Mouse (Mus musculus) kidney, embryonic 15.5 days (tissue): ENCODE measurements at regions not wholly inside any gene's neighbourhood (a gene's known extent, or its start where the extent isn't known, plus 50 kb on each side); places are given as distances from the start of the nearest gene placed in this dataset.
A peak's percentile ranks its signal among the peaks of the same experiment; 100 is the strongest.

ENCODE experiments used
- ATAC-seq: fragments of 200-750 bp; cut with Nextera tagmentation; replicated peaks from 2 replicates; pipeline ENCODE4 v1.8.0; 2017; ENCODE audit warnings: moderate TSS enrichment; ENCODE audit not compliant: low FRiP score
- H3K27ac ChIP-seq: fragments of 300-500 bp; sonication (generic); 2 replicates; pipeline ENCODE4 v1.5.1; 2015; ENCODE audit warnings: mild to moderate bottlenecking, inconsistent platforms
- H3K27me3 ChIP-seq: fragments of 300-500 bp; sonication (generic); 2 replicates; pipeline ENCODE4 v1.6.1; 2015; ENCODE audit warnings: inconsistent platforms
- H3K36me3 ChIP-seq: fragments of 300-500 bp; sonication (generic); 2 replicates; pipeline ENCODE4 v1.6.1; 2015; ENCODE audit warnings: inconsistent platforms
- H3K4me1 ChIP-seq: fragments of 300-500 bp; sonication (generic); 2 replicates; pipeline ENCODE4 v1.6.1; 2015; ENCODE audit warnings: inconsistent platforms
- H3K4me2 ChIP-seq: fragments of 300-500 bp; sonication (generic); 2 replicates; pipeline ENCODE4 v1.6.1; 2015; ENCODE audit warnings: moderate library complexity, mild to moderate bottlenecking, inconsistent platforms
- H3K4me3 ChIP-seq: fragments of 300-500 bp; sonication (generic); replicated peaks from 2 replicates; pipeline ENCODE4 v1.5.1; 2015; ENCODE audit warnings: mild to moderate bottlenecking, inconsistent platforms
- H3K9ac ChIP-seq: fragments of 300-500 bp; sonication (generic); 2 replicates; pipeline ENCODE4 v1.6.1; 2015; ENCODE audit warnings: mild to moderate bottlenecking, inconsistent platforms
- H3K9me3 ChIP-seq: fragments of 300-500 bp; sonication (generic); replicated peaks from 2 replicates; pipeline ENCODE4 v1.6.1; 2016; ENCODE audit warnings: inconsistent platforms
- WGBS: fragments of 180-500 bp; shearing (Covaris S2); methylation state at CpG from one replicate; pipeline ENCODE4 v1.1.7; 2015; ENCODE audit warnings: mixed read lengths; 5-methylcytosine and 5-hydroxymethylcytosine counted together

GRCm38 (mm10) chr7:113133891-113134290, 73.4 kb upstream of the Arntl start:
- Histone ChIP-seq H3K36me3 (no peaks in the 10 kb centered on the region), H3K27ac (no peak overlapping the region), H3K4me1 (peaks cover 10% of the 10 kb centered on the region; the same call in 1 of the 2 replicates), H3K4me3 (no peak overlapping the region), H3K27me3 (no peaks in the 10 kb centered on the region), H3K4me2 (no peak overlapping the region), H3K9ac (no peak overlapping the region), H3K9me3 (no peaks in the 10 kb centered on the region)
- 77% methylated on average over 5 of the region's 5 CpGs for WGBS
- ATAC-seq, result no peak

GRCm38 (mm10) chr7:113140011-113140438, 67.2 kb upstream of the Arntl start:
- Histone ChIP-seq H3K4me2 (no peak overlapping the region), H3K9ac (no peak overlapping the region), H3K9me3 (no peaks in the 10 kb centered on the region), H3K4me1 (peaks cover 7% of the 10 kb centered on the region; the same call in 1 of the 2 replicates), H3K4me3 (no peak overlapping the region), H3K36me3 (no peaks in the 10 kb centered on the region), H3K27me3 (peaks cover 18% of the 10 kb centered on the region), H3K27ac (no peak overlapping the region)
- WGBS, result 76% methylated on average over 10 of the region's 10 CpGs
- ATAC-seq, result no peak

- Histone ChIP-seq H3K9ac (no peak overlapping the region), H3K27ac (no peak overlapping the region), H3K36me3 (no peaks in the 10 kb centered on the region), H3K4me3 (no peak overlapping the region), H3K27me3 (peaks cover 18% of the 10 kb centered on the region), H3K4me1 (peaks cover 7% of the 10 kb centered on the region; the same call in 1 of the 2 replicates), H3K4me2 (no peak overlapping the region), H3K9me3 (no peaks in the 10 kb centered on the region)
- ATAC-seq, result no peak
- WGBS, result 50% methylated on average over 10 of the region's 10 CpGs
Observed at GRCm38 (mm10) chr7:113141846-113142683, 65.2 kb upstream of the Arntl start.

GRCm38 (mm10) chr7:113143552-113143951, 63.7 kb upstream of the Arntl start:
- ATAC-seq, result peak; percentile 56; the same call in 1 of the 2 replicates
- H3K9me3 ChIP-seq, result no peaks in the 10 kb centered on the region
- 8% methylated on average over 7 of the region's 7 CpGs for WGBS

GRCm38 (mm10) chr7:113145046-113145445, 62.2 kb upstream of the Arntl start:
- 74% methylated on average over 8 of the region's 8 CpGs for whole genome bisulfite sequencing
- no peak overlapping the region for H3K4me2 ChIP-seq
- H3K4me3 ChIP-seq, result no peak overlapping the region
- H3K4me1 ChIP-seq, result peaks cover 21% of the 10 kb centered on the region
- H3K9me3 ChIP-seq, result no peaks in the 10 kb centered on the region
- peaks cover 18% of the 10 kb centered on the region for H3K27me3 ChIP-seq
- no peaks in the 10 kb centered on the region for H3K36me3 ChIP-seq
- ATAC-seq, result no peak
- H3K9ac ChIP-seq, result no peak overlapping the region
- no peak overlapping the region for H3K27ac ChIP-seq

More at GRCm38 (mm10) chr7:113143552-113143951, 63.7 kb upstream of the Arntl start:
- H3K9ac ChIP-seq, result no peak overlapping the region
- no peak overlapping the region for H3K27ac ChIP-seq
- no peak overlapping the region for H3K4me3 ChIP-seq
- H3K4me2 ChIP-seq, result no peak overlapping the region
- H3K27me3 ChIP-seq, result peaks cover 18% of the 10 kb centered on the region
- no peaks in the 10 kb centered on the region for H3K36me3 ChIP-seq
- H3K4me1 ChIP-seq, result peaks cover 18% of the 10 kb centered on the region

GRCm38 (mm10) chr7:113146108-113146507, 61.2 kb upstream of the Arntl start:
- H3K4me1 ChIP-seq, result peaks cover 28% of the 10 kb centered on the region
- H3K9me3 ChIP-seq, result no peaks in the 10 kb centered on the region
- H3K4me3 ChIP-seq, result no peak overlapping the region
- no peaks in the 10 kb centered on the region for H3K36me3 ChIP-seq
- ATAC-seq, result no peak
- 81% methylated on average over 2 of the region's 2 CpGs for WGBS
- H3K4me2 ChIP-seq, result no peak overlapping the region
- peaks cover 18% of the 10 kb centered on the region for H3K27me3 ChIP-seq
- no peak overlapping the region for H3K9ac ChIP-seq
- H3K27ac ChIP-seq, result no peak overlapping the region

- H3K9ac ChIP-seq, result no peak overlapping the region
- no peak for ATAC-seq
- H3K4me3 ChIP-seq, result no peak overlapping the region
- H3K27me3 ChIP-seq, result peaks cover 17% of the 10 kb centered on the region
- 83% methylated on average over 9 of the region's 9 CpGs for WGBS
- no peak overlapping the region for H3K27ac ChIP-seq
- no peaks in the 10 kb centered on the region for H3K36me3 ChIP-seq
- H3K9me3 ChIP-seq, result no peaks in the 10 kb centered on the region
- peaks cover 32% of the 10 kb centered on the region for H3K4me1 ChIP-seq
- H3K4me2 ChIP-seq, result no peak overlapping the region
Observed at GRCm38 (mm10) chr7:113146526-113146925, 60.7 kb upstream of the Arntl start.

- peaks cover 35% of the 10 kb centered on the region for H3K4me1 ChIP-seq
- peaks cover 7% of the 10 kb centered on the region for H3K27me3 ChIP-seq
- no peak overlapping the region for H3K4me3 ChIP-seq
- H3K9ac ChIP-seq, result no peak overlapping the region
- no peaks in the 10 kb centered on the region for H3K9me3 ChIP-seq
- no peak overlapping the region for H3K27ac ChIP-seq
- WGBS, result 46% methylated on average over 16 of the region's 16 CpGs
- no peaks in the 10 kb centered on the region for H3K36me3 ChIP-seq
- H3K4me2 ChIP-seq, result no peak overlapping the region
- no peak for ATAC-seq
Observed at GRCm38 (mm10) chr7:113147391-113148332, 59.6 kb upstream of the Arntl start.

- Histone ChIP-seq H3K27ac (no peak overlapping the region), H3K36me3 (no peaks in the 10 kb centered on the region), H3K9ac (no peak overlapping the region), H3K27me3 (no peaks in the 10 kb centered on the region), H3K4me2 (no peak overlapping the region), H3K9me3 (no peaks in the 10 kb centered on the region), H3K4me3 (no peak overlapping the region), H3K4me1 (peaks cover 35% of the 10 kb centered on the region)
- no peak for ATAC-seq
- WGBS, result 81% methylated on average over 6 of the region's 6 CpGs
Observed at GRCm38 (mm10) chr7:113148700-113149099, 58.6 kb upstream of the Arntl start.

- Histone ChIP-seq H3K9me3 (no peaks in the 10 kb centered on the region), H3K4me1 (peaks cover 27% of the 10 kb centered on the region), H3K9ac (no peak overlapping the region), H3K27me3 (no peaks in the 10 kb centered on the region), H3K27ac (peak overlapping the region; percentile 64), H3K36me3 (no peaks in the 10 kb centered on the region), H3K4me2 (no peak overlapping the region), H3K4me3 (no peak overlapping the region)
- 69% methylated on average over 4 of the region's 4 CpGs for WGBS
- no peak for ATAC-seq
Observed at GRCm38 (mm10) chr7:113149966-113150470, 57.2 kb upstream of the Arntl start.

GRCm38 (mm10) chr7:113150789-113151188, 56.5 kb upstream of the Arntl start:
- 47% methylated on average over 6 of the region's 6 CpGs for WGBS
- H3K27ac ChIP-seq, result peak overlapping the region; percentile 64
- H3K9ac ChIP-seq, result no peak overlapping the region
- H3K27me3 ChIP-seq, result no peaks in the 10 kb centered on the region
- ATAC-seq, result 0 out of 2 replicates have a peak, but pooled peaks have one; percentile 25
- H3K36me3 ChIP-seq, result no peaks in the 10 kb centered on the region
- no peak overlapping the region for H3K4me2 ChIP-seq
- no peak overlapping the region for H3K4me3 ChIP-seq
- H3K9me3 ChIP-seq, result no peaks in the 10 kb centered on the region
- H3K4me1 ChIP-seq, result peaks cover 27% of the 10 kb centered on the region

- peak overlapping the region; percentile 64; the same call in 1 of the 2 replicates for H3K27ac ChIP-seq
- WGBS, result 39% methylated on average over 6 of the region's 6 CpGs
- no peak for ATAC-seq
Observed at GRCm38 (mm10) chr7:113151499-113151898, 55.8 kb upstream of the Arntl start.

More at GRCm38 (mm10) chr7:113151499-113151898, 55.8 kb upstream of the Arntl start:
- no peak overlapping the region for H3K4me2 ChIP-seq
- H3K4me3 ChIP-seq, result no peak overlapping the region
- H3K9ac ChIP-seq, result no peak overlapping the region
- no peaks in the 10 kb centered on the region for H3K27me3 ChIP-seq
- no peaks in the 10 kb centered on the region for H3K9me3 ChIP-seq
- H3K36me3 ChIP-seq, result no peaks in the 10 kb centered on the region
- H3K4me1 ChIP-seq, result peaks cover 27% of the 10 kb centered on the region
